Mouse (Mus musculus): Measurements from ENCODE around the gene Ncoa4.
"Not testable (repeated sequence)": the region's sequence is repeated elsewhere in the genome, so short reads cannot be mapped to it uniquely, and the experiment has no call there.

Gene Ncoa4

DNA sequence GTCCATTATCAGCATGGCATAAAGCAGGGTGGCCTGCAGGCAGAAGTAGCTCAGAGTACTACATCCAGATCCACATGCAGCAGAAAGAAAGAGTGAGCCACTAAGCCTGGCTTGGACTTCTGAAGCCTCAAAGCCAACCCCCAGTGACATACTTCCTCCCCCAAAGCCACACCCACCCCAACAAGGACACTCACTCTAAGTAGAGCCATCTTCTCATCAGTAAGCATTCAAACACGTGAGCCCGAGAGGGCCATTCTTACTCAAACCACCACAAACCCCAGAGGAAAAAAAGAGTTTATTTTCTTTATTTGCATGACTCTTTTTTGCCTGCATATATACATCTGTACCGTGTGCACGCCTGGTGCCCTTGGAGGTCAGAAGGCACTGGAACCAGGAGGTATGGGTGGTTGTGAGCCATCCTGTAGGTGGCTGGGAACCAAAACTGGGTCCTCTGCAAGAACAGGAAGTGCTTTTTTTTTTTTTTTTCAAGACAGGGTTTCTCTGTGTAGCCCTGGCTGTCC, 455 bp upstream of the Ncoa4 start:
- peak; percentile 82 for DNase-seq (ENCODE audit: extremely low read depth, insufficient read length, low spot score)

DNA sequence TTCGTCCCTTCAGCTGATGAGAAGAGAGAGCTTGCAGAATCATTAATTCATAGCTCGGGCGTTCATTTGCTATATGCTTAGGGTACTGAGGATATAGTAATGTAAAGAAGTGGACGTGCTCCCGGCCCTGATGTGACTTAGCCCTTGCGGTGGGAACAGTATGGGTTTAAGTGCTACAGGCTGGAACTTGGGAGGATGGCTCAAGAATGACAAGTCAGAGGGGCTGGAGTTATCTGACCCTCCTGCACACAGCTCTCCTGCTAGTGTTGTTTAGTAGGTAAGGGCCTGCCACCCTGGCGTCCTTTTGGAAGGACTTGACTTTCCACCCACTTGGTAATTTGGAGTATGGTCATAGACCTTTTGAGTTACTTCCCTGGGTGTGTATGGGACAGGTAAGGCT, 898 bp downstream of the Ncoa4 start:
- DNase-seq (ENCODE audit: extremely low read depth, insufficient read length, low spot score), result no peak

DNA sequence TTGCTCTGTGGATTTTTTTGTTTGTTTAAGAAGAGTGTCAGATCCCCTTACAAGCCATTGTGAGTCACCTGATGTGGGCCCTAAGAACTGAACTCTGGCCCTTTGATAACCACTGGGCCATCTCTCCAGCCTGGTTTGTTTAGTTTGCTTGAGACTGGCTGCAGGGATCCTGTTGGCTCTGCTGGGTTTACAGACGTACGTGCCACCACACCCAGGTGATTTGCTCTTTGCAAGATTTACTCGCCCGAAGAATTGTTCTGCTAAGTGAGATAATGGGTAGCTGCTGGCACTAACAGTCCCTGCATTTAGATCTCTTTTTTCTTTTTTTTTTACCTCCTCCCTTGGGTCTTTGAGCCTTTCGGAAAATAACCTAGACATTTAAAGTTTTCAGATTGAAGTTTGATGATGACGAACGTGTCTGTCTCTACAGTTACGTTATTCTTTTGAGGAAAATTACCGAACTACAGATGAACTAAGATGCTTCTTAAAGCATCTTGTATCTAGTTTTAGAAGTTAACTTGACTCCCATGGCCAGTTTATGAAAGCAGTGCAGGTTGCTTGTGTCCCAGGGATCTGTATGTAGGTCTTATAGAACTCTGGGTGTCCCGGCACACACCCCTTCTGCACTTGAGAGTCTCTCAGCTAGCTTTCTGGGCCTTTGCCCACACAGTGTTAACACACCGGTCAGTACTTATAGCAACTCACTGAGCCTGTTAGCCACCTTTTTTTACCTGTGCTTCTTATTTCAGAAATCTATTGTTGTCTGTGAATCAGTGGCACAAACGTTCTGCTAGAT, 1.6 kb downstream of the Ncoa4 start:
- DNase-seq (ENCODE audit: extremely low read depth, insufficient read length, low spot score), result no peak

DNA sequence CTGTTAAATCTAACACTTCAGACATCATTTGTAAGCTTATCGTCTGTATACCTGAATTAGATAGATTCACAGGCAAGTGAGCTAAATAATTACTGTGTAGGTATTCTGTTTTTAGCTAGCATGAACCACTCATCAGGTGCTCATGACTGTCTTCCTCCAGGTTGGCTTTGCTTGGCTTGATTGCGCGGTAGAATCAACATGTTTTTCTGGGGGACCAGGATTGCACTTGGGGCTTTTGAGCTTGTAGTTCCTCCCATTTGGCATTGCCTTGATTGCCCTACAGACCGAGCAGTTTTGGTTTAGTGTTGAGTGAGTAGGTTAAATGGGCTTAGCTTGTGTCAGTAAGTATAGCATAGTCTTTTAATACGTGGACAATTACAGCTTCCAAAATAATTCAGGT, 2.6 kb downstream of the Ncoa4 start:
- DNase-seq (ENCODE audit: extremely low read depth, insufficient read length, low spot score), result no peak

DNA sequence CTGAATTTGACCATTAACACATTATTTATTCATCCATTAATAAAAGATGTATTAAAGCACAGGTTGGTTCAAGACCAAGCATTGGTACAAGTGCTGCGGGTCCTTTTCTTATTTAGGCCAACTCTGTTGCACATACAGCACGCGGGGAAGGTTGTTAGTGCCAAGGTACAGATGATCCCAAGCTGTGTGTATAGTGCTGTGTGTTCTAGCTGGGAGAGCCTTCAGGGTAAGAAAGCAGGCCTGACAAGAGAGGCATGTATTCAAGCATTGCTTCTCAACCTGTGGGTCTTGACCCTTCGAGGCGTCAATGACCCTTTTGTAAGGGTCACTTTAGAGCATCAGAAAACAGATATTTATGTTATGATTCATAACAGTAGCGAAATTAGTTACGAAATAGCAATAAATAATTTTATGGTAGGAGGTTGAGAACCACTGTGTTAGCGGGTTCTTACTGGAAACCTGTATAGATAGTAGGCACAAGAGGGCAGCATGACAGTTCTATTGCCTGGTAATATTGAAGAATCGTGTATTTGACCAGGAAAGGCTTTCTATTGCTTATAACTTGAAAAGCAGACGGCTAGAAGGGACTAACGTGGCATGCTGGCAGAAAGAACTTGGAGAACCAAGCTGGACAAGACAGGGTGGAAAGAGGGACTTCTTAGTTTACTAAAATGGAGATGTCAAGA, 3.7 kb downstream of the Ncoa4 start:
- DNase-seq (ENCODE audit: extremely low read depth, insufficient read length, low spot score), result no peak

DNA sequence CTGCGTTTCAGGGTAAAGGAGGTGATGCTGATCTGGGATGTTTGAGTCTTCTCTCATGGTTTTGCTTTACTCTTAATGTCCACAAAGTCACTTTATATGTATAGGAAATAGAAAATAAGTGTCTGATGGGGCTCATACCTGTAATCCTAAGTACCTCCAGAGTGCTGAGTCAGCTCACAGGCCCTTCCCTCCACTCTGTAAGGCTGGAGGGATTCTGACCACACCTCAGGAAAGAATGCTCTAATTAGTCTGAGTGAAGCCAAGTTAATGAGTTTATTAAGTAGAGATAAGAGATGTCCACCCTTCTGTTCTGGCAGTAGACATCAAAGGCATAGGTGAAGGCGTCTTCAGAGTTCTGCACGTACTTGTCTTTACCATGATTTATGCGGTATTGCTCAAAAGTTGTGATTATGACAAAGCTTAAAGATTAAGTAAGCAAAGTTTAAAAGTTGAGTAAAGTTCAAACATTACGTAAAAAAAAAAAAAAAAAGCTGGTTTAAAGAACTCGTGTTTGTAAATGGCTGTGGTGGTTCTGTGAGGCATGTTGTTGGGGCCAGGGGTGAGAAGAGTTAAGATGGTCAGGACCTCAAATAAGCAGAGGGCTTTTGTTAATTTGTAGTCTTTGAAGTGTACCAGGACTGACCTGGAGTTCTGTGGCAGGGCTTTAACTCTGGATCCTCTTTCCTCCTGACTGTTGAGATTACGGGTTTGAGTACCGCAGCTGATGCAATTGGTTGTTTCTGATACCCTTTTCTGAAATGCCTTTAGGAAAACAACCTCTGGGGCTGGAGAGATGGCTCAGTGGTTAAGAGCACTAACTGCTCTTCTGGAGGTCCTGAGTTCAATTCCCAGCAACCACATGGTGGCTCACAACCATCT, 4.7 kb downstream of the Ncoa4 start:
- no peak for DNase-seq (ENCODE audit: extremely low read depth, insufficient read length, low spot score)

DNA sequence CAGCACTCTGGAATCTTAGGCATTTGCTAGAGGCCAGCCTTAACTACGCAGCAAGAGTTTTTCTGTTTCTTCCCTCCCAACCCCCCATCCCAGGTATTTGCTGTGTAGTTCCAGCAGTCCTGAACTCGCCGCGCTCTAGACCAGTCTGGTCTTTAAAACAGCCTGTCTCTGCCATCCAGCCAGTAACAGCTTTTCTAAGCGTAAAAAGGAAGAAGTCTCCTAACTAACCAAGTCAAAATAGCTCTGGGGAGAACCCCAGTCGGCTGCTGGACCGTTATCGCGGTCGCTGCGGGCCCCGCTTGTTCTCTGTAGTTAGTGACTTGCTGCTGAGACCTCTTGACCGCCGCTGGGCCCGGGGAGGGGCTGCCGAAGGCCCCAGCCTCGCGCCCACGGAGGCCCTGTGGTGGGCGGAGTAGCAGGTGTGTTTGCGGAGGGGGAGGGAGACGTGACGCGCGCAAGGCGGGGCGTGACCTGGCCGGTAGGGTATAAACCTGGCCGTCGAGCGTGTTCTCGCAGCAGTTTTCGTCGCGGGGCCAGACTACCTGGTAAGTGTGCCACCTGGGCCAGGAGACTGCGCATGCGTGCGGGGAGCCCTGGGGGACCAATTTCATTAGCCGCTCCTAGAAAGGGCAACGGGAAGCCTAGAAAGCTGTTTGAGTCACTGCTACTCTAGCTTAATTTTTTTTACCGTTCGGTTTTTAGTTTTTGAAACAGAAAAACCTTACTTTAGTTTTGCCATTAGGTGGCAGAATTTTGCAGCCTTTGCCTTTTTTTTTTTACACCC, 5.8 kb downstream of the Ncoa4 start:
- peak; percentile 80 for DNase-seq (ENCODE audit: extremely low read depth, insufficient read length, low spot score)

DNA sequence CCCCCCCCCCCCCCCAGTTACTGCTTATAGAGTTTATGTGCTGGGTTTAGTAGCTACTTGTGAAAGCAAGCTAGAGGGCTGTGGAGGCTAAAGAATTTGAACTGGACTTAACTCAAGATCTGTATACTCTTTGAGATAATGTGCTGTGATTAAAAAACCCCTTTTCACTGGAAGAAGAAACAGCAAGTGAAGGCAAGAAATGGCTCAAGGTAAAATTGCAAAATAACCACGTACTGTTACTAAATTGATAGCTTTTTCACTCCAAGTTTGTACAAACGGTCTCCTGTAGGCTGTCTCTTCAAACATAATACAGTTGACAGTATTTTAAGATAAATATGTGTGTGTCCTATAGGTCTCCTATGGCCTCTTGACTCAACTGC, 6.4 kb downstream of the Ncoa4 start:
- no peak for DNase-seq (ENCODE audit: extremely low read depth, insufficient read length, low spot score)

DNA sequence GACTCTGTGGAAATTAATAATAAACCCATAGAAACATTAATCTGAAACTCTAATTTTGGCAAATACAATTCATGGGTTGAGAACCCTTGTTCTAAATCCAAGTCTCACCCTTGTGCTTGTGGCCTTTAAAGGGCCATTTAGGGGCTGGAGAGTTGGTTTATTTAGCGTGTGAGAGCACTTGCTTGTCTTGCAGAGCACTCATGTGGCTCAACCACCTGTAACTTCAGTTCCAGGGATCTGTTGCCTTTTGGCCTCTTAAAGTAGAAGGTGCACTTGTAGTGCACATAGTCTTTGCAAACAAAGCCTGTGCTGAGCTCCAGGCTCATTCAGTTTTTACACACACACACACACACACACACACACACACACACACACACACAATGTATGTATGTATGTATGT, 7.2 kb downstream of the Ncoa4 start:
- DNase-seq (ENCODE audit: extremely low read depth, insufficient read length, low spot score), result no peak

DNA sequence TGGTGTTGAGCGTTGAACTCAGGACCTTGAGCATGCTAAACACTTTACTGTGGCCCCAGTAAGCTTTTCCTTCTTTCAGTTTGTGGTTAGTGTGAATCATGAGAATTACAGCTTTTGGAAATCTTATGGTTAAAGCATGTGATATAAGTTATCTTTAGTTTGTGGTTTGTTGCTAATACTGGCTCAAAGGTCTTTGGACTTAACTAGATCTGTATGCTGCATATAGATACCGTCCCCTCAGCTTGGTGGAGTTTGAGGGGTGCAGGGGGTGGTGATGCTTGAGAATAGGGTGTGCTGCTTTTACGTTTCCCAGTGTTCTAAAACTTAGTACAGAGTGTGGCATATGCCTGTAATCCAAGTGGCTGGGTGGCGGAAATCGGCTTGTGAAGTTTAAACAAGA, 7.7 kb downstream of the Ncoa4 start:
- no peak for DNase-seq (ENCODE audit: extremely low read depth, insufficient read length, low spot score)

DNA sequence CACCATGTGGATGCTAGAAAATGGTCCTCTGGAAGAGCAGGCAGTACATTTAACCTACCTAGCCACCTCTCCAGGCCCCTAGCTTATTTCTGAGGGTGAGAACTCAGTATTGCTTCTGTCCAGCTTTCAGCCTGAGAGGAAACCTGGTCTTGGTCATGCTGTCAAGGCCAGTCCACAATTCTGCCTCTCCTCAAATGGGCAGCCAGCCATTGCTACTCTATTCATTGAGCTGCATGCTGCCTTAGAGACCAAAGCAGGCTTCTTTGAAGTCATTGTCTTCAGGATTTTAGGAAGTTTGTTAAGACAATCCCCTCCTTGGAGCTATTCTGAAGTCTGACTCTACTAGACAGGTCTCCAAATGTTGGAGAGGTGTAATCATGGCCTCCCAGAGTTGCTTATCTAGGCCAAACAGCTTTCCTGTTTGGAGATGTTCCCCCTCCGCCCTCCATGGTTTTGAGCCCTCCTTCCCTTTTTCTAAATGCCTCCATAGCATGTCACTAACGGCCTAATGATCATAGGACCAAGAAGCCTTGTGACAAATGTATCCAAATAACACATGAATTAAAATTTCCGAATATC, 9.1 kb downstream of the Ncoa4 start:
- no peak for DNase-seq (ENCODE audit: extremely low read depth, insufficient read length, low spot score)

DNA sequence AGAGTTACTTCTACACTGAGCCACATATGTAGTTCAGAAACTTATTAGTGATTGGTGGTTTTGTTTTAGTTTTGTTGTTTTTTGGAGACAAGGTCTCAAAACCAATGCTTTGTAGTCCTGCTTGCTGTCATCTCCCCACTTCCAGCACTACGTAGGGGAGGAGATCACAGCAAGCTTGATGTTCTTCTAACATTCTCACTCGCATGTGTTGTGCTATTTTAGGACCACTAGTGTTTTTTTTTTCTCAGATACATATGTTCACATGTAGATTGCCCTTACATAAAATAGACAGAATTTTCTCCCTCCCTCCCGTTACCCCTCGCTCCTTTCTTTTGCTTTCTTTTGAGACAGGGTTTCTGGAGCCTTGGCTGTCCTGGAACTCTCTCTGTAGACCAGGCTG, 10.5 kb downstream of the Ncoa4 start:
- DNase-seq (ENCODE audit: extremely low read depth, insufficient read length, low spot score), result no peak

DNA sequence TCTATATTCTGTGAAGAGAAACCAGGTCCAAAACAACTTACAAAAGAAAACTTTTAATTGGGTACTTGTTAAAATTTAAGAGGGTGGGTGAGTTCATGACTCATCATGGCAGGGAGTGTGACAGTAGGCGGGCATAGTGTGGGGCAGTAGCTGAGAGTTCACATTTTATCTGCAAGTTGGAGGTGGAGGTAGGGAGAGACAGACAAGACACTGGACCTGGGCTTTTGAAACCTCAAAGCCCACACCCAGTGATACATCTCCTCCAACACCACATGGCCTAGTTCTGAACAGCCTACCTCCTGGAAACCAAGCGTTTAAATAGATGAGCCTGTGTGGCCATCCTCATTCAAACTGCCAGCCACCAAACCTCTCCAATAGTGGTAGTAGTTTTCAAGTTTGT, 15.6 kb downstream of the Ncoa4 start:
- DNase-seq (ENCODE audit: extremely low read depth, insufficient read length, low spot score), result no peak

DNA sequence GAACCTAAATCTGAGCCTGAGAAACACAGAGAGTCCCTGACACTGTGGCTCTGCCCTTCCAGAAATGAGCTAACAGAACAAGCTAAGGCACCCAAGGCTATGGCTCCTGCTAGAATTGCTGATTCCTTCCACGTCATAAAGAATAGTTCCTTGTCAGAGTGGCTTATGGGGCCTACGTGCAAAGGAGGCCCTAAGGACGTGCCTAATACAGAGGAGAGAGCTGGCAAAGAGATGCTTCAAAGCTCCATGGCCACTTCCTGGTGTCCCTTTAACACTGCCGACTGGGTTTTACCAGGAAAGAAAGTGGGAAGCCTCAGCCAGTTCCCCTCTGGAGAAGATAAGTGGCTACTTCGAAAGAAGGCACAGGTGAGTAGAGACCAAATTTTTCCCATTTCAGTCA, 16.9 kb downstream of the Ncoa4 start:
- DNase-seq (ENCODE audit: extremely low read depth, insufficient read length, low spot score), result not testable (repeated sequence)

DNA sequence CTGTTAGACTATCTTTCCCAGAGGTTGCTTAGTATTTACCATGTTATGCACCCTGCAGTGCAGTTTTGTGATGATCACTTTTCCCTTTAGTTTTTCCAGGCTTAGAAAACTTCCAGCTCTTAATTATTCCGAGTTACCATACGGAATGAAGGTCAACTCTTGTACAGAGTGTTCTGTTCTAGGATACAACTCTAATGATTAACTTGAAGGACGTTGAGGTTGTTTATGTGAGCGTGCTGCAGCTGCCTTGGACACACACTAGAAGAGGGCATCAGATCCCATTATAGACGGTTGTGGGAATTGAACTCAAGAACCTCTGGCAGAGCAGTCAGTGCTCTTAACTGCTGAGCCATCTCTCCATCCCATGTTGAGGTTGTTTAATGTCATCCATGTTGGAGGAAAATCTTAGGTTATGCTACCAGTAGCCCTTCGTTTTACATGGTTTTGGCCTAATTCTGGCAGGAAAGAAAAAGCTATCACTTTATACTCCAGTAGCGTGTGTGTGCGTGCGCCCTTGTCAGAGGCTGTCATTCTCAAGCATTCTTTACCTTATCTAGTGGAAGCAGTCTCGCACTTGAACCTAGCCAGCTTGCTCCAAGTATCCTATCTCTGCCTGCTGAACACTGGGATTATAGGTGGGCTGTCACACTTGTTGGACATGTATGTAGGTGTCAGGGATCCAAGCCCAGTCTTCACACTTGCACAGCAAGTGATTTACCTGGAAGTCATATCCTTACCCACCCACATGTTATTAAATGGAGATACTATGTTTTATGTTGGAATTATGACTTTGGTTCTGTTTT, 19.9 kb downstream of the Ncoa4 start:
- no peak for DNase-seq (ENCODE audit: extremely low read depth, insufficient read length, low spot score)

DNA sequence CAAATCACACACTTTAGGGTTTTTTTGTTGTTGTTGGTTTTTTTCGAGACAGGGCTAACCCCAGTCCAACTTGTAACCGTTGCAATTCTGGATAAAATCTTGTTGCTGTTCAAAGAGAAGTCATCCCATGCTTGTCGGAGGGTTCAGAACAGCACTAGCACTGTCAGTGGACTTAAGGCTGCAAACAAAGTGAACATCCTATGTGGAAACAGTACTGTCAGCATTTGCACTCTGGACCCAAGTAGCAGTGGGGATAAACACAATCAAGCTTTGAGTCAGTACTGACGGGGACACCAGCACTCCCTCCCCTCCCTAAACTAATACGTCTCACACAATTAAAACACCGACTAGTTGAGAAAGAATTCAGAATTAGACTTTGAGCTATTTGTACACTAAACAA, 21.2 kb downstream of the Ncoa4 start:
- no peak for DNase-seq (ENCODE audit: extremely low read depth, insufficient read length, low spot score)

DNA sequence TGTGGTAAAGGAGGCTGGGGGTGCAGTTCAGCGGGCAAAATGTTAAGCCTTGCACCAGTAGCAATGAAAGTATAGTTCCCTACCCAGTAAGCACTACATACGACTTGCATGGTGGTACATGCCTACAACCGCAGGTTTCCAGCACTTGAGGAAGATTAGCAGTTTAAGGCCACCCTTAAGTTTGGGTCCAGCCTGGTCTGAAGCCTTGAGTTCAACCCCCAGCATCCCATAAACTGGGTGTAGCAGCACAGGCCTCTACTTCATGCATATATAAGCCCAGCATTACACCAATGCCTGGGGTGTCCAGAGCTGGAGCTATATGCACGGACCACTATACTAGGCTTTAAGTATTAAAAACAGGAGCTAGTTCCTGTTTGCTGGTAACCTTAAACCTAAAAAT, 24.2 kb downstream of the Ncoa4 start:
- DNase-seq (ENCODE audit: extremely low read depth, insufficient read length, low spot score), result no peak

DNA sequence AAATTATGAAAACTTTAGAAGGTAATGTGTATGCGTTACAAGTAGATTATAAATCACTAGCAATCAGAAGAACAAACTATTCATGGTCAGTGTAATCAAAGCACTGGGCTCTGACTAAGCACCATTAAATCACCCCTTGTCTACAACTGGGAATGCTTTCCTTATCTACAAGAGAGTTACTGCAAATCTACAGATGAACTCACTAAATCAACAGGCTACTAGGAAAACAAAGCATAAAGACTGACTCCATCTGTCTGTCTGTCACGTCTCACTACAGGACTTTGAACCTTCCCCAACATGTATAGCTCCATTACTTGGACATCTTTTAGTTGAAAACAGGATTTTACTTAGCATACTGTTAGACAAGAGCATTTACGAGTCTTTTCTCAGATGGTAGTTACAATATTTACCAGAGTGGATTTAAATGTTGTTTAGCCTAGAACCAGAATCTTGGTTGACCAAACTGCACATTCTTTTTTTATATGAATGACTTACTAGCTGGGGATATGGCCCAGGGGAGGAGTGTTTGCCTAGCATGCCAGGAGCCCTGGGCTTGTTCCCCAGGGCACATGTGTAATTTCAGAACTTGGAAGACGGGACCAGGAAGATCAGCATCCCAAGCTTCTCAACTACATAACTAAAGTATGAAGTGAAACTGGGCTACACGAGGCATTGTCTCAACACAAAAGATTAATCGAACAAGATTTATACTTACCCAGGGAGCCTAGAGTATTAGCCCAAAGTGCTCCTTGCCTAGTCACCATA, 31.1 kb downstream of the Ncoa4 start:
- no peak for DNase-seq (ENCODE audit: extremely low read depth, insufficient read length, low spot score)

DNA sequence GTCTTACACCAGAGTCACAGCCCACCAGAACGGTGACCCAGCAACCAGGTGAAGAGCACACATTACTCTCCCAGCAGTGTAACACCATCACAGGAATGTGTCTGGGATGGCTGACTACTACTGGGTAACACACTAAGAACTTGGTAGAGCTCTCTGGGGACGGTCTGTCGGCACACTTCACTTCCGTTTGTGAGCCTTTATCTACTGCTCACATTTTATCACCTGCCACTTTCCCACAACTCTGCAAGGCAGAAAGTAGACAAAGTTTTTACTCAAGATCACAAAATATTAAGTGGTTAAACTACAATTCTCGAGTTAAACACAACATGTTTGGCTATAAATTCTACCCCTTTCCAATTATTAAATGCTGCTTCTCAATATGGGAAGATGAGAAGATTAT, 32.3 kb downstream of the Ncoa4 start:
- DNase-seq (ENCODE audit: extremely low read depth, insufficient read length, low spot score), result no peak

All from 3134 (cell line).